Mouse (Mus musculus) hindbrain, embryonic 16.5 days (tissue): ENCODE results near the gene Nup62. TPM values are rescaled to one million over a fixed set of nuclear protein-coding genes. Genes with fewer than 3 reads are reported as not detected.

ENCODE experiments used
- ATAC-seq: fragments of 200-750 bp; cut with Nextera tagmentation; 2 replicates; pipeline ENCODE4 v1.8.0; 2017; ENCODE audit warnings: moderate TSS enrichment, moderate library complexity
- H3K27ac ChIP-seq: fragments of 300-500 bp; sonication (generic); 2 replicates; pipeline ENCODE4 v1.5.1; 2014; ENCODE audit warnings: low read depth, mild to moderate bottlenecking, control low read depth, low read length, moderate library complexity
- H3K27me3 ChIP-seq: fragments of 300-500 bp; sonication (generic); replicated peaks from 2 replicates; pipeline ENCODE4 v1.6.1; 2014; ENCODE audit warnings: low read length; ENCODE audit not compliant: control insufficient read depth, insufficient read depth
- H3K36me3 ChIP-seq: fragments of 300-500 bp; sonication (generic); 2 replicates; pipeline ENCODE4 v1.6.1; 2014; ENCODE audit warnings: mild to moderate bottlenecking, low read length, moderate library complexity, mixed read lengths; ENCODE audit not compliant: control insufficient read depth, insufficient read depth
- H3K4me1 ChIP-seq: fragments of 300-500 bp; sonication (generic); 2 replicates; pipeline ENCODE4 v1.6.1; 2014; ENCODE audit warnings: low read depth, low read length; ENCODE audit not compliant: control insufficient read depth, insufficient read depth
- H3K4me2 ChIP-seq: fragments of 300-500 bp; sonication (generic); 2 replicates; pipeline ENCODE4 v1.6.1; 2014; ENCODE audit warnings: mild to moderate bottlenecking, low read length, control low read depth, moderate library complexity
- H3K4me3 ChIP-seq: fragments of 300-500 bp; sonication (generic); 2 replicates; pipeline ENCODE4 v1.5.1; 2014; ENCODE audit warnings: mild to moderate bottlenecking, low read length, control low read depth, moderate library complexity
- H3K9ac ChIP-seq: fragments of 300-500 bp; sonication (generic); 2 replicates; pipeline ENCODE4 v1.6.1; 2014; ENCODE audit warnings: low read depth, mild to moderate bottlenecking, control low read depth, low read length, moderate library complexity
- H3K9me3 ChIP-seq: fragments of 300-500 bp; sonication (generic); 2 replicates; pipeline ENCODE4 v1.6.1; 2014; ENCODE audit warnings: mild to moderate bottlenecking, low read length, moderate library complexity; ENCODE audit not compliant: control insufficient read depth
- WGBS: fragments of 180-500 bp; shearing (Covaris S2); extraction: QIAGEN DNeasy Blood & Tissue Kit; methylation state at CpG from one replicate; pipeline ENCODE4 v1.1.7; 2014; 5-methylcytosine and 5-hydroxymethylcytosine counted together
- polyA plus RNA-seq: library from polyadenylated mRNA; unstranded; fragments of >200 nt; fragmentation: Nextera tagmentation; extraction: Ambion mirVana; gene quantifications from 2 replicates; pipeline ENCODE4 v1.2.1, GENCODE M21; 2015

The Nup62 gene
- polyA plus RNA-seq, 1 experiment from 2014 or later = 42.5 TPM

DNA sequence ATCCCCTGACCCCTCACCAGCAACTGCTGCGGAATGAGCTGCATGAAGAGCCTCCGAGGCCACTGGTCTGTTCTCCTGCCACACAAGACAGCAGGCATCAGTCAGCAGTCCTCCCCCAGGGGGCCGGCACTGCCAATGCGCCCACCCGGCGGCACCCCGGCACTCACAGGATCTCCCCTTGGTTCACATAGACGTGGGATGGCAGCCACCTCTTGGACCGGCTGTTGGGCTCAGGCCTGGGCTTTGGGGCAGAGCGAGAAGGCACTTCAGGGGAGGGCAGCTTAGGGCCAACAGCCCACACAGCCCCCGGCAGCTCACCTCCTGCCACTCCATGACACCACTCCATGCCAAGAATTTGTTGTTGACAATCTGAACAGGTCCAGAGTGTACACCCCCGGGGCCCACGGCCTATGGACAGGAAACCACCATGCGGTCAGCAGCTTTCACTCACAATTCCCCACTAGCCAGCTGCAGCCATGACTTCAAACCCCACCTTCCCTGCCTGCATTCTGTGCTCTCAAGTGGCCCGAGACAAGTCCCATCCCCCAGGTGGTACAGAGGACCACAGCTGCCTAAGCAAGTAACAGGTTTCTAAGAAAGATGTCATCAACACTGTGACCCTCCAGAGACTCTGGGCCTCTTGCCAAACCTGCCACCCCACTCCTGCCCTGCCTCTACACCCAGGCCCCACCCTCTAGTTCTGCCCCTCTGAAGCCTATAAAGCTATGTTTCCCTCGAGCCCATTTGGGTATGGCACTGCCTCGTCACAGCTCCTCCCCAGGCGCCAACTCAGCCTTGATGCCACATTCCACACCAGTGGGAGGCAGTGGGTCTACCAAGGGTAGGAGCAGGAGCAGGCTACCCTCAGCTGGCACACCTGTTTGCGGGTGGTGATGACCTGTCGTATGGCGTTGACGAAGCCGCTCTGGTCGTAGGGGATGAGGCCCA lies 49.0 kb downstream of the Nup62 start:
- Histone ChIP-seq H3K9ac (peak overlapping the region; percentile 3; the same call in 1 of the 2 replicates), H3K27ac (peak overlapping the region; percentile 20; the same call in 1 of the 2 replicates), H3K4me2 (no peak overlapping the region), H3K36me3 (peaks cover 36% of the 10 kb centered on the region), H3K4me1 (peaks cover 46% of the 10 kb centered on the region), H3K4me3 (no peak overlapping the region), H3K27me3 (no peaks in the 10 kb centered on the region), H3K9me3 (no peaks in the 10 kb centered on the region)
- no peak for ATAC-seq
- WGBS = 78% methylated on average over 23 of the region's 24 CpGs

DNA sequence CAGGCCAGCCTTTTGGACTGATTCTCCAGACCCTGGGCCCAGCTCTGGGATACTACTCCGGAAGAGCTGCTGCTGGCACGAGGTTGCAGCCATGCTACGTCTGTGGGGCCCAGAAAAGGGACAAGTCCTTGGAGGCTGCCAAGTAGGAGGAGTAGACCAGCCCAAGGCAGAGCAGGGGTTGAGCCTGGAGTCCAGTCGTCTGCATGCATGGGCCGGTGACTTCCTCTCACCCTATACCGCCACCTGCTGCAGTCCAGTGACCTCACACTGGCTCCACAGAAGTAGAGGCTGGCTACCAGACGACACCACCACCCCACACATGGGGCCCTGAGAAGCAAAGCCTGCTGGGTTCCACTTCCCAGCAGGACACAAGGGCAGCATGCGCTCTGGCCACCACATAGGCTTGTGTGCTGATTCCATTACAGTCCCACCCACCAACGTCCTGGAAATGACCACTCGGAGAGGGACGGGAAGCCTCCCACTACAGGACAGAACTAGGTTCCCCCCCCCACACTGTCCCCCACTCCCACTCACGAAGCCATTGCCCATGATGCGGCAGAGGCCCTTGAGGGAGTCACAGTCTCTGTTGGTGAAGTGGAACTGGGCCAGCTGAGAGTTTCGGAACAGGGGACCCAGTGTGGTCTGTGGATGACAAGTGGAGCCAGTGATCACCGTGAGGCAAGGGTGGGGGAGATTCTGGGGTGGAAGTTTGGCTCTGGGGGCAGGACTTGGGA lies 50.6 kb downstream of the Nup62 start:
- Histone ChIP-seq H3K36me3 (peaks cover 35% of the 10 kb centered on the region), H3K27me3 (no peaks in the 10 kb centered on the region)
- WGBS = 42% methylated on average over 15 of the region's 15 CpGs

DNA sequence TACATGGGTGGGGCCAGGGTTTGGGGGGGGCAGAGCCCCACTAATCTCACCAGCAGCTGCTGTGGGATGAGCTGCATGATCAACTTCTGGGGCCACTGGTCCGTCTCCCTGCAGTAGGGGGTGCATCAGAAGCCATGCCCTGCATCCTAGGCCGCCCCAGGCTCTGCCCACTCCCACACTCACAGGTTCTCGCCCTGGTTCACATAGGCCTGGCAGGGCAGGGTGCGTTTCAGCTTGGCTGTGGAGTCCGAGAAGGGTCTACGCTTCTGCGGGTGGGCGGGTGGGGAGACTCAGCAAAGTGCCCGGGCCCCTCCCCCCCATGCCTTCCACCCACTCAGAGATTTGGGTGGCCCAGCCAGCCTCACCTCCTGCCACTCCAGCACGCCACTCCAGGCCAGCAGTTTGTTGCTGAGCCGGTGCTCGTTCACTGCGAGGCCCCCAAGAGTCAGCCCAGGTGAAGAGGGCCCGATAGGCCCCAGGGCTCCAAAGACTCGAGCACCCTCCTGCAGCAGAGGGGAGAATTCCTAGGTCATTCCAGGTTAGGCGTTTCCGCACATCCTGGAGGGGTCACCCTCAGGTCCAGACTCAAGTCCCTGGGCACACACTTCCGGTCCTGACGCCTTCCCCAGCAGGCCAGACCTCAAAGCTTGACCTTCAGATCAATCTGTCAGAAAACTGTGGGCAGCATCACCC lies 51.3 kb downstream of the Nup62 start:
- H3K27ac ChIP-seq = peak overlapping the region; percentile 57
- H3K9me3 ChIP-seq = no peaks in the 10 kb centered on the region
- peak overlapping the region; percentile 94 for H3K4me2 ChIP-seq
- H3K27me3 ChIP-seq = no peaks in the 10 kb centered on the region
- H3K36me3 ChIP-seq = peaks cover 31% of the 10 kb centered on the region
- no peak for ATAC-seq
- peaks cover 45% of the 10 kb centered on the region for H3K4me1 ChIP-seq
- H3K4me3 ChIP-seq = peak overlapping the region; percentile 71
- H3K9ac ChIP-seq = peak overlapping the region; percentile 89
- WGBS = 66% methylated on average over 19 of the region's 19 CpGs

More for the DNA sequence above, 50.6 kb downstream of the Nup62 start:
- Histone ChIP-seq H3K4me3 (peak overlapping the region; percentile 11), H3K27ac (peak overlapping the region; percentile 57), H3K9me3 (no peaks in the 10 kb centered on the region), H3K9ac (peak overlapping the region; percentile 89), H3K4me1 (peaks cover 45% of the 10 kb centered on the region), H3K4me2 (peak overlapping the region; percentile 94)
- ATAC-seq = no peak

DNA sequence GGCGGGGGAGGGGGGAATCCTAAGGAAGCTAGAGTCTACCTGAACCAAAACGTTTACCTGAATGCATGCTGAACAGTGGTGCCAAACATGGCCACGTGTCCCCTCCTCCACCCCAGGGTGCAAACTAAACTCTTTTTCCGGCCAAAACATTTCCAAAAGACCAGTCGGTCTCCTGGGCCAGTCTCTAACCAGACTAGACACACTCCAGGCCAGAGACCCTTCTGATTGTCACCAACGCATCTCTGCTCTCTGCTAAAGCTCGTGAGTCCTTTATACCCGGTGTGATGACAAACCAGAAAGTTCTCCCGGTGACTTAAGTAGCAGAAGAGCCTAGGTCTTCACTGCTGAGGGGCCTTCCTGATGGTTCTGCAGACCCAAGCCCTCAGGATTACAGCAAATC lies 51.9 kb downstream of the Nup62 start:
- ATAC-seq = no peak
- H3K27ac ChIP-seq = no peak overlapping the region; the same call in 1 of the 2 replicates

DNA sequence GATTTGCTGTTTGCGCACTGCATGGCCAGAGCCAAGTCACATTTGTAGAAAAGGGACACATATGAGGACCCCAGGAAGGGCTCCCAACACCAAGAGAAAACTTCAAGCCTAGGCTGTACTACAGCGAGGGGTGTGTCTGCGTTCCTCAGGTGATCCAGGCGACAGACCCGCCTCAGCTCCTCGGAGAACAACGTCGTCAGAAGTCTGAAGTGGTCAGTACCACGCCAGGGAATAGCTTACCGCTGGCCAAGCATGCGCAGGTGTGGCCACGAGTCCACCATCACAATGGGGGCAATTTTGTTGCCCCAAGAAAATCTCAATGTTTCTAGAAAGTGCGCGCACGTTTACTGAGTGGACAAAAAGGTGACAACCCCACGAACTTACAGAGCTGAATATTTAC lies 52.6 kb downstream of the Nup62 start:
- H3K27ac ChIP-seq = peak overlapping the region; percentile 98
- no peak for ATAC-seq

More for the DNA sequence above, 51.9 kb downstream of the Nup62 start:
- no peaks in the 10 kb centered on the region for H3K9me3 ChIP-seq
- H3K36me3 ChIP-seq = peaks cover 24% of the 10 kb centered on the region
- WGBS = 37% methylated on average over 9 of the region's 9 CpGs
- H3K4me1 ChIP-seq = peaks cover 45% of the 10 kb centered on the region
- H3K9ac ChIP-seq = peak overlapping the region; percentile 89
- peak overlapping the region; percentile 71 for H3K4me3 ChIP-seq
- peak overlapping the region; percentile 94 for H3K4me2 ChIP-seq
- H3K27me3 ChIP-seq = no peaks in the 10 kb centered on the region

DNA sequence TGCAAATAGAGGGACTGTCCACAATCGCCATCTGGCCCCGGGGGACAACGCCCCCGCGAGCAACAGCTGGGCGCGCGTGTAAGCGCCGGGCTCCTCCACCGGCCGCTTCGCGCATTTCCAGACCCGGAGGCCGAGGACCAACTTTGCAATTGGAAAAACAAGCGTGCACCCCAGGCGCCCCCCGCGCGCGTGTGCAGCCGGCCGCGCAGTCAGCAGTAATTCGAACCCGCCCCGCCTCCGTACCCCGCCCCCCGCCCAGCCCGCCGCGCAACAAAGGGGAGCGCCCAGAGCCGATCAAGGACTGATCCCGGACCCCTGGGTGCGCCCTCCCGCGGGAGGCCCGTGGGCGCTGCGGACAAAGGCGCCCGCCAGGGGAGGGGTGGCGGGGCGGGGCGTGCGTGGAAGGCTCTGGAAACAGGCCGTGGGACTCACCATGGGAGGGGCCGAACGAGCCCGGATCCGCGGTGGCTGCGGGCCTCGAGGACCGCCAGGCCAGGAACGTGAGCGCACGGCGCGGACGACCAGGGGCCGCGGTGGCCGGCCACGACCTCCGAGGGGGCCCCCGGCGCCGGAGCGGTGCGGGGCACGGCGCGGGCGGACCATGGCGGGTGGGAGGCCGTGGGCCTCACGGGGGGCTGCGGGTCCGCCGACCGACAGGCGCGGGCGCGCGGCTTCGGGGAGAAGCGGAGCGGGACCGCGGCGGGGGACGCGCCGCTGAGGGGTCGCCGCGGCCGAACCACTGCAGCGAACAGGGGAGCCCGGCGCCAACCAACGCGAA lies 53.2 kb downstream of the Nup62 start:
- H3K9me3 ChIP-seq = no peaks in the 10 kb centered on the region
- H3K4me2 ChIP-seq = peak overlapping the region; percentile 94
- peaks cover 11% of the 10 kb centered on the region for H3K36me3 ChIP-seq
- H3K4me3 ChIP-seq = peak overlapping the region; percentile 71
- peak overlapping the region; percentile 98 for H3K27ac ChIP-seq
- H3K9ac ChIP-seq = peak overlapping the region; percentile 89
- ATAC-seq = peak; percentile 14
- under 1% methylated on average over 68 of the region's 108 CpGs for WGBS
- H3K4me1 ChIP-seq = peaks cover 45% of the 10 kb centered on the region
- no peaks in the 10 kb centered on the region for H3K27me3 ChIP-seq

More for the DNA sequence above, 52.6 kb downstream of the Nup62 start:
- Histone ChIP-seq H3K4me1 (peaks cover 45% of the 10 kb centered on the region), H3K27me3 (no peaks in the 10 kb centered on the region), H3K4me2 (peak overlapping the region; percentile 94), H3K9ac (peak overlapping the region; percentile 89), H3K4me3 (peak overlapping the region; percentile 71), H3K9me3 (no peaks in the 10 kb centered on the region), H3K36me3 (peaks cover 18% of the 10 kb centered on the region)
- 5% methylated on average over 16 of the region's 16 CpGs for WGBS

DNA sequence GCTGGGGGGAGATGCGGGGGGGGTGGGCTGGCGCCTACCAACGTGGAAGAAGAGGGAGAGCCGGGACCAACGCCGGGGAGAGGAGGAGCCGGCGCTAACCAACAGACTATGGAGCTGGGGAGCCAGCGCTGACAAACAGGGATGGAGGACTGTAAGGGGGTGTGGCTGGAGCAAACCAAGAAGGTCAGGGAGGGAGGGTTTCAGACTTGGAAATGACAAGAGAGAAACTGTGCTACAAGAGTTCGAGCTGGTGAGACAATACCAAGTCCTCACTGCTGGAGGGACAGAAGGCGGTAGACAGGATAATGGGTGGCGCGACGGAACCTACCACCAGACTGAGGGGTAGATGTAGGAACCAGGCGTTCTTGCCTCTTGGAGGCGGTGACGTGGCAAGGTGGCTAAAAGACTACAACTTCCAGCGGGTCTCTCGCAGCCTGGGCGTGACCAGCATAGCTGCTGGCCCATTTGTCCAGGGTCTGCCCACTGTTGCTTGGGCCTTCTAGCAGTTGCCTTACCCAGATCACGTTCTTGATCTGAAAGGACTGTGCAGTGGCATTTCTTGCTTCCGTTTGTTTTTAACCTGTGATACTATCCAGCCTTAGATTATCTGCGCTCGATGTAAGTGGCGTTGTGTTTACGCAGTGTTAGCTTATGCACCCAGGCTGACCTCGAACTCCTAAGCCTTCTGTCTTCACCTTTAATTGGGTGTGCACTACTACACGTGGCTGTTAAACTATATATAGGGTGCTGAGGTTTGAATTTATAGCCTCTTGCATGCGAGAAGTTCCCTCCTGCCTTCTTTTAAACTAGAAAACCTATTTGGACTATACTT lies 54.0 kb downstream of the Nup62 start, which contains the start of gene Ptov1:
TSS of gene Ptov1 (minus strand) at position 92 of the 832 bp plus-strand sequence.
- peak within 1 kb of the TSS; percentile 71 for H3K4me3 ChIP-seq
- peak within 1 kb of the TSS; percentile 89 for H3K9ac ChIP-seq
- peak within 1 kb of the TSS; percentile 94 for H3K4me2 ChIP-seq
- H3K4me1 ChIP-seq = peaks cover 41% of the 10 kb centered on the region
- ATAC-seq = peak; percentile 96
- H3K36me3 ChIP-seq = peaks cover 3% of the 10 kb centered on the region
- H3K27me3 ChIP-seq = no peaks in the 10 kb centered on the region
- H3K9me3 ChIP-seq = no peaks in the 10 kb centered on the region
- WGBS = 10% methylated on average over 29 of the region's 29 CpGs
- H3K27ac ChIP-seq = peak within 1 kb of the TSS; percentile 98
